8 mouse cellular contexts compared by ENCODE assay signal in genomic region chr3:123234191-123234836, GRCm38 (mm10). TPM values are rescaled to one million over a fixed set of nuclear protein-coding genes. Genes with fewer than 3 reads are reported as not detected.
DNase-seq lines count a peak whose midpoint lies in the region; ATAC-seq lines count a peak whose summit lies in the region.

No protein-coding gene starts in this region.

- H3K4me1 ChIP-seq in heart, embryonic 11.5 days (ENCODE audit: control insufficient read depth, insufficient read depth, low read length) = peaks cover 12% of the 10 kb centered on the region; the same call in 1 of the 2 replicates
- peaks cover 6% of the 10 kb centered on the region; the same call in 1 of the 2 replicates for H3K4me1 ChIP-seq in lung, embryonic 16.5 days (replicated peaks; ENCODE audit: control insufficient read depth, insufficient read depth, low read length)

- H3K36me3 ChIP-seq in heart, embryonic 11.5 days (ENCODE audit: control insufficient read depth, insufficient read depth, low read length) = no peaks in the 10 kb centered on the region
- no peaks in the 10 kb centered on the region for H3K36me3 ChIP-seq in lung, embryonic 16.5 days (ENCODE audit: control insufficient read depth, insufficient read depth, low read length)
- H3K36me3 ChIP-seq in splenic B cell, adult 2 months (ENCODE audit: control insufficient read depth, insufficient read depth, low read length, poor library complexity, severe bottlenecking) = no peaks in the 10 kb centered on the region

- H3K4me2 ChIP-seq in heart, embryonic 11.5 days = peak overlapping the region; percentile 48
- peak overlapping the region; percentile 8; the same call in 1 of the 2 replicates for H3K4me2 ChIP-seq in lung, embryonic 16.5 days (ENCODE audit: low read depth, low read length)

- H3K27ac ChIP-seq in heart, embryonic 11.5 days (ENCODE audit: low read depth, low read length) = peak overlapping the region; percentile 17
- no peak overlapping the region for H3K27ac ChIP-seq in lung, embryonic 16.5 days (ENCODE audit: low read length)

- peak; percentile 16 for DNase-seq in cerebellum, adult 8-10 months
- DNase-seq in 3T3-L1 (ENCODE audit: low read depth, low spot score) = peak; percentile 80
- DNase-seq in adrenal gland, postnatal 36 days = peak; percentile 39 to 55
- peak; percentile 54 to 60 for DNase-seq in kidney, postnatal 36 days
- peak; percentile 19 for DNase-seq in splenic B cell, adult 2 months (ENCODE audit: low read depth, low spot score)

- H3K27me3 ChIP-seq in heart, embryonic 11.5 days (ENCODE audit: control insufficient read depth, insufficient read depth, low read length) = no peaks in the 10 kb centered on the region
- peaks cover 8% of the 10 kb centered on the region; the same call in 1 of the 2 replicates for H3K27me3 ChIP-seq in lung, embryonic 16.5 days (ENCODE audit: control insufficient read depth, insufficient read depth, low read depth, low read length)
- H3K27me3 ChIP-seq in splenic B cell, adult 2 months (ENCODE audit: control insufficient read depth, insufficient read depth, low read length, poor library complexity, severe bottlenecking) = no peaks in the 10 kb centered on the region

- WGBS in heart, embryonic 11.5 days (ENCODE audit: insufficient replicate concordance) = 23% methylated on average over 16 of the region's 16 CpGs
- 37% methylated on average over 16 of the region's 16 CpGs for WGBS in lung, embryonic 16.5 days

- ATAC-seq in cerebellum, adult (ENCODE audit: insufficient number of reproducible peaks, low FRiP score, low TSS enrichment) = no peak; the same call in 1 of the 2 replicates
- ATAC-seq in heart, embryonic 11.5 days (replicated peaks; ENCODE audit: insufficient number of reproducible peaks, low FRiP score, low TSS enrichment) = no peak
- 0 out of 2 replicates have a peak, but pooled peaks have one; percentile 23 for ATAC-seq in lung, embryonic 16.5 days (ENCODE audit: low read depth)

- no peaks in the 10 kb centered on the region for H3K9me3 ChIP-seq in heart, embryonic 11.5 days (replicated peaks; ENCODE audit: control insufficient read depth, low read length)
- H3K9me3 ChIP-seq in lung, embryonic 16.5 days (ENCODE audit: control insufficient read depth, low read length) = no peaks in the 10 kb centered on the region

- H3K4me3 ChIP-seq in heart, embryonic 11.5 days (ENCODE audit: low read depth, low read length) = 0 out of 2 replicates have a peak overlapping the region, but pooled peaks have one; percentile 17
- no peak overlapping the region for H3K4me3 ChIP-seq in lung, embryonic 16.5 days (ENCODE audit: low read length)

- peak overlapping the region; percentile 35; the same call in 1 of the 2 replicates for H3K9ac ChIP-seq in heart, embryonic 11.5 days (ENCODE audit: low read depth, low read length)
- H3K9ac ChIP-seq in lung, embryonic 16.5 days (ENCODE audit: low read length) = no peak overlapping the region

RNA-seq across cellular contexts. Expression of gene Synpo2, which starts 1.6 kb away (rescaled TPM):
- 10 to 100 TPM in 1 of 2 experiments, 1 to 10 TPM in 1; 6.3 to 11.5 TPM for total RNA-seq in adrenal gland, postnatal 36 days (2021)
- 21.8 and 25.6 TPM in 2 replicates for polyA plus RNA-seq in heart, embryonic 11.5 days (2014; fragmentation: Nextera tagmentation; extraction: Ambion mirVana)
- polyA plus RNA-seq in lung, embryonic 16.5 days (2015; fragmentation: Nextera tagmentation; extraction: Ambion mirVana) = 9.1 and 12.1 TPM in 2 replicates

RNA-seq across cellular contexts. Expression of gene Sec24d, which starts 32.9 kb away (rescaled TPM):
- total RNA-seq in adrenal gland, postnatal 36 days (2021) = 100 to 1,000 TPM in 1 of 2 experiments, 10 to 100 TPM in 1; 86.7 to 183 TPM
- polyA plus RNA-seq in heart, embryonic 11.5 days (2014; fragmentation: Nextera tagmentation; extraction: Ambion mirVana) = 66.1 and 73.4 TPM in 2 replicates
- polyA plus RNA-seq in lung, embryonic 16.5 days (2015; fragmentation: Nextera tagmentation; extraction: Ambion mirVana) = 66.1 and 73.7 TPM in 2 replicates

Comparison
In these comparisons a context has a peak if more than half of its experiments do, and no peak if none do; other contexts are left out.
1. DNase-seq: peak in every context shown above with its lines; median percentile 80 in 3T3-L1; 57 in kidney, postnatal 36 days; 47 in adrenal gland, postnatal 36 days; 19 in splenic B cell, adult 2 months; 16 in cerebellum, adult 8-10 months.